Mouse (Mus musculus) adrenal gland, postnatal 25 days (tissue): Measurements from ENCODE around the gene Ttc36. TPM values are rescaled to one million over a fixed set of nuclear protein-coding genes. Genes with fewer than 3 reads are reported as not detected.
"Not testable (repeated sequence)": the region's sequence is repeated elsewhere in the genome, so short reads cannot be mapped to it uniquely, and the experiment has no call there.

Experiments
- DNase-seq: peaks from one replicate; pipeline ENCODE4 v3.0.0; 2021; ENCODE audit warnings: mixed read lengths
- total RNA-seq: library from RNA; stranded (reverse); gene quantifications from 2 replicates; pipeline ENCODE4 v1.2.3, GENCODE M21; 2021

Ttc36 gene
- total RNA-seq, 1 experiment from 2014 or later: 3.4 TPM

DNA sequence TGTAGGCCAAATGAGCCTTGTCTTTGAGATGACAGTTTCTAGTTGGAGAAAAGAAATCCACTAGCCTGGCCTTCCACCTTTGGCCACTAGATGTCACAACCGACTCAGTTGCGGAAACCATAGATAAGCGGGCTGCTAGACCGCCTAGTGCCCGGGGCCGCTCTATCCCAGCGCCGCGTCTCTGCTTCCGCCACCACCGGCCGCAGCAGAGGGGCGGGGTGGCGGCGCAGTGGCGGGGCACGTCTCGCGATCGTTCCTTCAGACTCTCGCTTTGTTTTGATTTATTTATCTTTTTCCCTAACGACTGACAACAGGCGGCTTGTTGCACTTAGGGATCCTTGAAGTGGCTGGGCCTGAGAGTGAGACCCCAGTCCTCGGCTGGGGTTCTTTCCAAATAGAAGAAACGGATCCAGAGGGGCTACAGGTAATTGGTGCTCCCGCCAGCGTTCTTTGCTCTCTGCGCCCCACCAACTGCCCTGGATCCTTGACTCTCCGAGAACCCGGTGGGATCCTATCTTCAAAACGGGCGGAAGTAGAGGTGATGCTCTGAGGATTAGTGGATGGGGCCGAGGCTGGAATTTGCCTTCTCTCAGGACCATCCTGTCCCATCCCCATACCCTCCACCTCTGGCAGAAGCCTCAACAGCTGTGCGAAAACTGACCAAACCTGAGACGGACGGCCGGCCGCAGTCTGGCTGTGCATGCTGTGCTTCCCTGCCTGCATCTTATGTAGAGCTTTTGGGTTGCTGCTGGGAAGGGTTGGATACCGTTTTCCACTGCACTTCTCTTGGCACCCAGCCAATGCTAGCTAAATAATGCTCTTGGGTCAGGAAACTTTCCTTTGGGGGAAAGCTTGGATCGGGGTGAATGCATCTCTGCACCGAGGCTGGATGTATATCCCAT is 29.9 kb downstream of the Ttc36 start:
- DNase-seq: peak; percentile 90

DNA sequence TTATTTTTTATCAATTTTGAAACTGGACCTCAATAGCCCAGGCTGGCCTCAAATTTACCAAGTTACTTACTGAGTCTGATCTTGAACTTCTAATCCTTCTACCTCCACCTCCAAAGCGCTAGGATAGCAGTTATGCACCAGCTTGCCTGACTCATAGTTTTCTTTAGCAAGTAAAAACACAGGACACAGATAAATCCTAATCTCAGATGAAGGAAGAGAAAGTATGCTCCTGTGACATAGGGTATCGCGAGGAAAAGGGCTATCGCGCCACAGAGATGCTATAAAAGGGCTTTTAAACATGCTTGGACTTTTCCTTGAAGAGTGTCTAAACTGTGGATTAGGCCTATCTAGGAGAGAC is 30.5 kb downstream of the Ttc36 start:
- no peak for DNase-seq

DNA sequence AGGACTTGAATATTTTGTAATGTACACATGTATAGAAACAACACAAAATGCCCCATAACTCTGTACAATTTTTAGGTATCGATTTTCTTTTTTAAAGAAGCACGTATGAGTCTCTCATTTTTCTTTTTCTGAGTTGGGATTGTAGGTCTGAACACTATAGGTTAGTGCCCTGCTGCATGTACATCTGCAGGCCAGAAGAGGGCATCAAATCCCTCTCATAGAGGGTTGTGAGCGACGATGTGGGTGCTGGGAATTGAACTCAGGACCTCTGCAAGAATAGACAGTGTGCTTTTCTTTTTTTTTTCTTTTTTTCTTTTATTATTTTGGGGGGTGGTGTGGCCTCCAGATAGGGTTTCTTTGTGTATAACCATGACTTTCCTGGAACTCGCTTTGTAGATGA is 31.5 kb downstream of the Ttc36 start:
- DNase-seq: no peak

DNA sequence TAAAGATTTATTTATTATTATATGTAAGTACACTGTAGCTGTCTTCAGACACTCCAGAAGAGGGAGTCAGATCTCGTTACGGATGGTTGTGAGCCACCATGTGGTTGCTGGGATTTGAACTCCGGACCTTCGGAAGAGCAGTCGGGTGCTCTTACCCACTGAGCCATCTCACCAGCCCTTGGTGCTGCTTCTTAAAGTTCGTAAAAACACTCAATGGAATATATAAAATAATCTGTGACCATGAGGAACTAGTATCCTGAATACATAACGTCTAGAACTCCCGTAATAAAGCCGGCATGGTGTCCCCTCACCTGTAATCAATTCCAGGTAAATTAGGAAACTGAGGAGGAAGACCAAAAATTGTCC is 34.9 kb downstream of the Ttc36 start:
- DNase-seq: not testable (repeated sequence)

DNA sequence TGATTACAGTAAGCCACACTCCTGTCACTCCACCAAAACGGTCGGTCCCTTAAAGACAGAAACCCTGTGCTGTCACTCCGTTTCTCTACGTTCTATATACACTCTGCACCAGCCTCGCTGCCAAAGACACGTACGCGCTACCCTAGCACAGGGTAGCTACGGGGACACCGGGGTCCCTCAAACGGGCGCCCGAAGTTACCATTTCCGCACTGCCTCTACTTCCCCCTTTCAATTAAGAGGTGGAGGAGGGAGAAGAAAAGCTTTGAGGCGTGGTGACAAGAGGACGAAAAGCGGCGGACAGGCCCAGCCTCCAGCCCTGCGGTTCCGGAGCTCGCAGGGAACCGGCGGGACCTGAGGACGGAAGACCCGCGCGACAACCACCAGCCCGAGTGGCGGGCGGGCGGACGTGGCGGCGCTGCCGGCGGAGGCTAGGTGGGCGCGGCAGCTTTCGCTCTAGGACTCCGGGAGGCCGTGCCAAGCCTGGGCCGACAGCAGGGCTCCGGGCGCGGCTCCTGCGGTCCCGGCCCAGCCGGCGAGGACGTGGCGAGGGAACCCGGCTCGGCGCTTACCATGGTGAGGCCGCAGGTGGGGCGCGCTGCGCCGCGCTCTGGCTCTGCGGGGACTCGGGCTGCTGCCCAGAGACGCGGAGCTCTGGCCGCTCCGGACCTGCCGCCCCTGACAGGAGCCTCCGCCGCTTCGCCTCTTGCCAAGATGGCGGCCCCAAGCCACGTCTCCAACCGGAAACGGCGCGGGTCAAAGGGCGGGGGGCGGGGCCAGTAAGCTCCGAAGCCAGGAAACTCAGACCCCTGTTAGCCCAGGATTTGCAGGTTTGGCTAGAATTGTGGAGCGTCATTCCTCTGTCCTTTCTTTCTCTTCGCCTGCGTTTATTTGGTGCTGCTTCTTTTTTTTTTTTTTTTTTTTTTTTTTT is 35.5 kb downstream of the Ttc36 start, which contains the start of the genes Arcn1 and Ift46:
TSS of gene Arcn1 (minus strand) at position 745 of the 928 bp plus-strand sequence.
TSS of gene Ift46 (plus strand) at position 808 of the 928 bp plus-strand sequence.
- DNase-seq: peak; percentile 82

DNA sequence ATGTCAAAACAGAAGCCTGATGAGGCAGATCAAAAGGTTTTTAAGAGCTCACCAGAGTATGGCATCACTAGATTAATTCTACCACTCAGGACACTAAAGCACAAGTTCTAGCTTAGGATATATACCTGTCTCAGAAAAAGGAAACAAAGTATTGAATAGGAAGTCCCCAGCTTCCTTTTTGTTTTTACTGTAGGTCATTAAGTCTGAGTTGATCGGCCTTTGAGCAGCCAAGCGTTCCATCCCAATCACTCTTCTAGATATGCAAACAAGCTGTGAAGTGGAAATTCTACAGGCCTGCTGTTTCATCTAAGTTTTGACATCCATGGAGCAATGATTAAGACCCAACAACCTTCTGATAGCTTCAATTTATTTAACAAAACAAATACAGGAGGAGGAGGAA is 42.0 kb downstream of the Ttc36 start:
- DNase-seq: no peak

Other genes starting within 250 kb of the Ttc36 start
- 0.18 TPM in 1 of 2 replicates, not detected in the other for gene Cxcr5, start 241.2 kb downstream of the Ttc36 start, total RNA-seq
- gene Ddx6, start 198.2 kb downstream of the Ttc36 start, total RNA-seq: 126 and 145 TPM in 2 replicates
- gene Treh, start 129.8 kb downstream of the Ttc36 start, total RNA-seq: not detected in 2 replicates
- 33.7 and 36.9 TPM in 2 replicates for gene Phldb1, start 67.9 kb downstream of the Ttc36 start, total RNA-seq
- 148 and 170 TPM in 2 replicates for gene Arcn1, start 35.2 kb downstream of the Ttc36 start, total RNA-seq
- gene Ift46, start 35.2 kb downstream of the Ttc36 start, total RNA-seq: 71.7 and 97.0 TPM in 2 replicates
- gene Tmem25, start 3.8 kb downstream of the Ttc36 start, total RNA-seq: 6.1 and 8.6 TPM in 2 replicates
- 31.5 and 47.5 TPM in 2 replicates for gene Kmt2a, start 78.2 kb upstream of the Ttc36 start, total RNA-seq
- gene Atp5l, start 117.7 kb upstream of the Ttc36 start, total RNA-seq: 383 and 529 TPM in 2 replicates
- gene Ube4a, start 162.5 kb upstream of the Ttc36 start, total RNA-seq: 71.9 and 105 TPM in 2 replicates
- 0.52 TPM in 1 of 2 replicates, not detected in the other for gene Cd3g, start 177.4 kb upstream of the Ttc36 start, total RNA-seq
- gene Cd3d, start 178.7 kb upstream of the Ttc36 start, total RNA-seq: not detected in 2 replicates
- gene Cd3e, start 206.6 kb upstream of the Ttc36 start, total RNA-seq: 0.46 TPM in 1 of 2 replicates, not detected in the other
- 5.7 and 7.4 TPM in 2 replicates for gene Mpzl2, start 236.7 kb upstream of the Ttc36 start, total RNA-seq